Mouse (Mus musculus) kidney, postnatal 10 days (tissue): Measurements from ENCODE around the gene Slc35e2.
"Not testable (repeated sequence)": the region's sequence is repeated elsewhere in the genome, so short reads cannot be mapped to it uniquely, and the experiment has no call there.

Experiments
- DNase-seq: peaks from one replicate; pipeline ENCODE4 v3.0.0; 2021; ENCODE audit warnings: mixed read lengths

The Slc35e2 gene

DNA sequence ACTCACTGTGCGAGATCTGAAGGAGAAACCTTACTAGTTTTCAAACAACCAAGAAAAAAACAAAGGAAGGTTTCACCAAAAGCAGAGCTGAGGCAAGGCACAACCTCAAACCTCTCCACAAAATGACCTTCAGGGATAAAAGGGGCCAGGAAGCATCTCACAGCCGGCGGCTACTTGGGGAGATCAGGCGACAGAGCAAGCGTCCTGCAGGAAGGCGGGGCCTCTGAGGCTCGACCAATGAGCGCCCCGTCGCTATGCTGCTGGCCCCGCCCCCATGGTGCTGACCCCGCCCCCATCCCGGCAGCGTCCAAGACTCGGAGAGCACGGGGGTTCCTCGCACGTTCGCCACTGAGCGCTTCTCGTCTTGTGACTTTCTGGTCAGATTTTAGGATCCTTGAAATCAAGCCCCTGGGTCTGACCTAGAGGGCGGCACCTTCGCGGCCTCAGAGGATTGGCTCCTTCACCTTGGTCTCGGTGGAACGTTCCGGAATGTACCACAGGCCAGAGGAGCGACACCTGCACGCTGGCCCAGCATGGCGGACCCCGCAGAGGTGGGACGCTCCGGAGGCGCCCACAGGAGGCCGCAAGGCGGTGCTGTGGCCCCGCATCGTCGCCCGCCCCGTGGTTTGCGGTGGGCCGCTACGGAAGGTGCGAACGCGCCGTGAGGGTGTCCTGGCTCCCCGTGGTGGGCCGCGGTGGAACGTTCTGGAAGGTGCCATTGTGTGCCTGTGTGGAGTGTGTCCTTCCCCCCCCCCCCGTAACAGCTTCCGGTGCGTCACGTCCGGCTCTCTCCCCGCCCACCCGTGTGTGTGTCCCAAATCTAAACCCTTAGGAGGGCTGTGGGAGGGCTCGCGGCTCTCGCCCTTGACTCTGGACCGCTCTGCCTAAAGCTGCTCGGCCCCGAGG is at the start of gene Slc35e2:
Gene Slc35e2, plus strand, starts transcription at position 326 of the 906 bp plus-strand sequence.
- DNase-seq, result peak; percentile 99

DNA sequence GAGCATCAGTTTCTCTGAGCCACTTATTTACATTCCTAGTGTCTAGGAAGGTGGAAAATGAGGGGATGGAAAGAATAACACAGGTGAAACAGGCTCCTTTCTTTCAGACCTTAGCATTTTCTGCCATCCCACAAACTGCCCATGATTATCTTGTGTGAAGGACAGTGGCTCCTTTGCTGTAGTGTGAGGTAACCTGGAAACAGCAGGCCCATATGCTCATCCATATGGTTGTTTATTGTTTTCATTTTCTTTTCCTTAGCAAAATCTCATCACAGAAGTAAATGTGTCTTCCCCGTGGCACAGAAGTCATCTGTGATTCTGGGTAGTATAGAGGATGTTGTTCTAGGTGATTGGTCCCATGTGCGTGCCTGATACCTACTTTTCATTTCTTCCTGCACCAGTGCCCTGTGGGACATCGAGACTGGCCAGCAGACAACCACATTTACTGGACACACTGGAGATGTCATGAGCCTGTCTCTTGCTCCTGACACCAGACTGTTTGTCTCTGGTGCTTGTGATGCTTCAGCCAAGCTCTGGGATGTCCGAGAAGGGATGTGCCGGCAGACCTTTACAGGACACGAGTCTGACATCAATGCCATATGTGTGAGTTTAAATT is 48.2 kb upstream of the Slc35e2 start:
- DNase-seq, result no peak

DNA sequence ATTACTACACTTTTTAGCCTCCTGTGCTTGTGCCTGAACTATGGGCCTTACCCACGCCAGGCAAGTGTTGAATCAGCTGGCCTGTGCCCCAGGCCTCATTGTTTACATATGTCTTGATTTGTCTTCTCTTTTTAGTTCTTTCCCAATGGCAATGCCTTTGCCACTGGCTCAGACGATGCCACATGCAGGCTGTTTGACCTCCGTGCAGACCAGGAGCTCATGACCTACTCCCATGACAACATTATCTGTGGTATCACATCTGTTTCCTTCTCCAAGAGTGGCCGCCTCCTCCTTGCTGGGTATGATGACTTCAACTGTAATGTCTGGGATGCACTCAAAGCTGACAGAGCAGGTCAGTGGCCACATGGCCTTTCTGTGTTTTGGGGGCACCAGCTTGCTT is 46.3 kb upstream of the Slc35e2 start:
- no peak for DNase-seq

DNA sequence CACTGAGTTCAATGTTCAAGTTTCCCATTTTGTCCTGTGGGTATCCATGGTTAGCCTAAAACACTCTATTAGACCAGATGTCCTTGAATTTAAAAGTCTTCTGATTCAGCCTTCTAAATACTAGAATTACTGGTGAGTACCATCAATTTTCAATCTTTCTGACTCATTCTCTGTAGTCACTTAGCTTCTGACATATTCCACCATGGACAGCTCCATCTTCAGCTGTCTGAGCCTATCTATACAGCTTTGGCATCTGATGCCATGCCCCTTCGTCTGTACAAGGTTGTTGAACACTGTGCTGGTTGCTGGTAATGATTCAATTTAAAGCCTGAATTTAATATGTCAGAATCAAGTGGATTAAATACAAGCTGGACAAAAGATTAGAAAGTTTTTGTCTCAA is 45.8 kb upstream of the Slc35e2 start:
- DNase-seq, result no peak

DNA sequence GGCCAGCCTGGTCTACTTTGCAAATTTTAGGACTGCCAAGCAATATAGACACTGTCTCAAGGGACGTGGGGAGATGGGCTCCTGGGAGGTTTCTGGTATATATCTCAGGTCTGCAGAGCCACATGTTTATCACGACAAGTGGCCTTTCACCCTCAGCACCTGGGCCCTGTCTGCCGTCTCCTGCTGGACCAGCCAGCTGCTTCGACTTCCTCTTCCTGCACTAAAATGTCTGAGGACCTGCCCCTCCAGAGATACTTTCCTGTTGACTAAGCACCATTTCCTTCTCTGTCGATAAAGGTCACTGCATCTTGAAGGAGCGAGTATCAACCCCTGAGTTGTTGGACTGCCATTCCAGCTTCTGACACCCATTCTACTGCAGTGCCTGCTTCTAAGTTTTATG is 41.8 kb upstream of the Slc35e2 start:
- DNase-seq, result peak; percentile 39

DNA sequence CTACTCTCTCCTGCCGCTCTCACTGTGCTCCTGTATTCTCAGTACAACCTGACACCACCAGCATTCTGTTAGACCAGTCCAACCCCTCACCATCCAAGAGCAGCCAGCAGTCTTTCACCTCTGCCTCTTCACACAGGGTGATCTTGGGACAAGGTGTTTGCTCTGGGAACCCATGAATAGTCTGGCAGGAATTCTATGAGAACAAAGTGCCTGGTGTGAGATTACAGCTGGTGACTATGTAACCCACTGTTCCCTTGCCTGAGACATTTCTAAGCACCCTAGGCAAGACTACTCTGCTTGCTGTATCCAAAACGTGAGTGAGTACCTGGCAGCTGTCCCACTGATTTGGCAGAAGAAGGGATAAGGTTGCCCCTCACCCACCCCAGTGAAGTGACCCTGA is 40.3 kb upstream of the Slc35e2 start:
- no peak for DNase-seq

DNA sequence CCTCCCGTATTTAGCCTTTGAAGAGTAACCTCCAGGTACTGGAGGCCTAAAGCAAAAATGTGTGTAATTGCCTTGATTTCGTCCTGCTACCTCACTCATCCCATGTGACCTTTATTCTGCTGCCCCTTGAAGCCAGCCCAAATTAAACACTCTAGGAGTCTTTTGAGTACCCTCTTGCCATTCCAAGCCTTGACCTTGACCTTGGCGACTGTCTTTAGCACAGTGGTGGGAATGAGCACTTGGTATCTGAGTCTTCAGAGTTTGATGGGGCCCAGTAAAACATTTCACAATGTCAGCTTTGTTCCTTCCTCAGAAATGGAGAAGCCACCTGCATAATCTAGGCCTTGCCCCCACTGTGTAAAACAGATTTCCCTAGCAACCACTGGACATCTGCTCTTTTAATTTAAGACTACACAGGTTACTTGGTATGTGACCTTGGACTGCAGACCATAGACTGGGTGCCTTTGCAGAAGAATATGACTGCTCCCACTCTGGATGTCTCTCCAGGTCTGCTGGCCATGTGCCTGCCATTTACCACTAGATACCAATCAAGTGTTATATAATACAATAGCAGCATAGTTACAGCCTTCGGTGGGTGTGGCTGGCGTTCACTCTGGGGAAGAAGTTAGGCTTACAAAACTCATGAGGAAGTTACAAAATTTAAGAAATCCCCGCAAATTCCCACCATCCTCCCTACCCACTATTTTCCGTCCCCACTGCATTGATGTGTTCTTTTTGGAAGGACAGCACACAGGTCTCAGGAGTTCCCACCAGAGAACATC is 39.4 kb upstream of the Slc35e2 start, which contains the start of gene Nadk:
Gene Nadk, plus strand, starts transcription at position 718 of the 782 bp plus-strand sequence.
- DNase-seq, result no peak

DNA sequence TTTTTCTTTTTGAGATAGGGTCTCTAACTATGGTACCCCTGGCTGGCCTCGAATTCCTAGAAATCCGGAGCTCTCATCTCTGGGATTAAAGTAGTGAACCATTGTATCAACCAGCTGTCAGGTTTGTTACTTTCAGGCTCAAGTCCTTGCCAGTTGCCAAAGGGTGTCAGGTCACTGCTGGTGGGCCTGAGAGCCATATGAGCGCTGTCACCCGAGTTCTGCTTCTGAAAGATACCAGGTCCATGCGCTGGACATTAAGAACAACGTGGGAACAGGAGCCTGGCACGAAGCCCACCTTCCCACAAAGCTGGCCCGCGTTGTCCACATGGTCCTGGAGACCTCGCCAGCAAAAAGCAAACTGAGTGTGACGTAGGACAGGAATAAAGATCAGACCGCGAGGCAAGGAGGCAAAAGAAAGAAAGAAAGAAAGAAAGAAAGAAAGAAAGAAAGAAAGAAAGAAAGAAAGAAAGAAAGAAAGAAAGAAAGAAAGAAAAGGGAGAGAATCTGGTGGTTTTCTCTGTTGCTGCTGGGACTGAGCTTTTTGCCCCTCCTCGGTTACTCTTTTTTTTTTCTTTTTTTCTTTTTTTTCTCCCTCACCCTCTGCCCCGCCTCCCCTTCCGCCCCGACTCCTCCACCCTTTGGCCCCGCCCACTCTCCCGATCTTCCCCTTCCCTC is 38.4 kb upstream of the Slc35e2 start:
- peak; percentile 82 for DNase-seq

DNA sequence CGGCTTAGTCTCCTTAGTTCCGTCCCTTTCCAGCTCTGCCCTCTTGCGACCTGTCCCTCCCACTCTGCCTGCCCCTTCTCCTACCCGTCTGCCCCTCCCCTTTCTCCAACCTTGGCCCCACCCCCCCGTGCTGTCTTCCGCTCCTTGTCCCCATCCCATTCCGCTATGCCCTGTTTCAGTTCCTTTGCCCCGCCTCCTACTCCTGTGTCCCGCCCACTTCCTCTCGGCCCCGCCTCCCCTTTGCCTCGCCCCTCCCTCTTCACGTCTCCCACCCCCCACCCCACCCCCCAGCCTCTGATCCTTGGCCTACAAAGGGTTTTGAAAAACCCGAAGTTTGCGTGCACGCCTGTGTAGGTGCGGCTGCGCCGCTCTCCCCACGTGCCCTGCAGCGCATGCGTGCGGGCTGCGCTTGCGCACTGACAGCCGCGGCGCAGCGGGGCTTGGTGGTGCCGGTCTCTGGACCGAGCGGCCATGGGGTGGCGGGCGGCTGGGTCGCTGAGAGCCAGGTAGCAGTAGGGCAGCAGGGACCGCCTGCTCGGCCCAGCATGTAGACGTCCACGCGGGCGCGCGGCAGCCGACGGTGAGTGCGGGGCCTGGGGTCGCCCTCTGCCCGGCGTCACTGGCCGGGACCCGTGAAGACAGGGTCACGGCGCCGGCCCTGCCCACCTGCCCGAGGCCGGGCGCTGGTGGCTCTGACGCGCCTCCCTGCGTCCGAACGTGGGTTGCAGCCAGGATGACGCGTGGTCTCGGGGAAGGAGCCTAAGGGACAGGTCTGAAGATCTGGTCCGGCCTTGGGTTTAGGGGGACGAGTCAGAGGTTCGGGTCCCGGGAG is 37.6 kb upstream of the Slc35e2 start:
- DNase-seq, result peak; percentile 98

DNA sequence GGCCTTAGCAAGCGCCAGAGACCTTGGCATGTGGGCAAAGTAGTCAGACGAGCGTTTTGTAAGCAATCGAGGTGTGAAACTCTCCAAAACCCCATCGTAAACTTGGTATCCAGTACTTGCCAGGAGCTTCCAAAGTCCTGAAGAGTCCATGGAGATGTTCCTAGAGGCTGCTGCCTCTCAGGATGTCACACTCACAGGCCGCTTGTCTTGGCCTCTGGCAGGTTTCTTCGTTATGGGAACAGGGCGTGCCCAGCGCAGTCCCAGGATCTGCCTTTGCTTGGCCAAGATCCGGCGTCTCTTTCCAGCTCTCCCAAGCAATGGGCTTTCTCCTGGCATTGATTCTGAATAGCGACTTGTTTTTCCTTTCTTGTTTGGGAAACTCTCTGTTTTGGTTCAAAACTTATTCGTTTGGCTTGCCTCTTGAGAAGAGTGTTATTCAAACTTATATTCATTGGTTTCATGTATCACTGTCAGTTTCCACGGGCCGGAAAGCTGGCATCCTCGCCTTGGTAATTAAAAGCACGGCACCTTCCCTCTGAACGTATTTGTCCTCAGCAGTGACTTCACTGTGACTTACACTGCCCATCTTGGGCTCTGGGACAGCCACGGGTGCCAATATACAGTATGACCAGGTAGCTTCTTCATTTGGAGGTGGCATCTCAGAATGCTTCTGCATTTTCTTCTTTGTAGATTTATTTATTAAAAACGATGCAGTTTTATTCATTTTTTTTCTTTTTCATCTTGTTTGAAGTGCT is 36.7 kb upstream of the Slc35e2 start:
- DNase-seq, result peak; percentile 43

DNA sequence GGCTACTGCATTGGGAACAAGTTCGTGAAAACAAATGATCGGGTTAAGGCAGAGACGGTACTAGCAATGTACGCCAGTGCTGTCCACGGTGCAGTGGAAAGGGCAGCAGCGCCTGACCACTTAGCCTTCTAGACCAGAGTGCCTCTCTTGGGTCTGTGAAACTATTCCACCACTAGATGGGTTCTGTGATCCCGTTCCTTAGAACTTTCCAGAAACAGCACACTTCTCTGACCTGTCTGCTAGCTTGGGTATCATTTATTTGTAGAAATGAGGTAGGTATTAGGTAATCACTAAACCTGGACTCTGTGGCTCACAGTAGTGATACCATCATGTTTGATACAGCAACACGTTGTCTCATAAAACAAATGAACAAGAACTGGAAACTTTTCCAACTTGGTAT is 34.7 kb upstream of the Slc35e2 start:
- DNase-seq, result no peak

DNA sequence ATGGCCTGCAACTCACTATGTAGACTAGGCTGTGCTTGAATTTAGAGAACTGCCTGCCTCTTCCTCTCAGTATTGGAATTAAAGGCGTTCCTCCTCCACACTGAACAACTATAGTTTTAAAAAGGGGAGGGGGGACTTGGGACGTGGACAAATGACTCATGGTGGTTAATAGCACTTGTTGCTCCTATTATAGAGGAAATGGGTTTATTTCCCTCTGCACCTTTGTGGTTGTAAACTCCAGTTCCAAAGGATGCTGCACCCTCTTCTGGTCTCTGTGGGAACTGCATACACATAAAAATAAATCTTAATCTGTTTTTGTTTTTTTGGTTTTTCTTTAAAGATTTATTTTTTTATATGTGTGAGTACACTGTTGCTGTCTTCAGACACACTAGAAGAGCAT is 33.0 kb upstream of the Slc35e2 start:
- no peak for DNase-seq

DNA sequence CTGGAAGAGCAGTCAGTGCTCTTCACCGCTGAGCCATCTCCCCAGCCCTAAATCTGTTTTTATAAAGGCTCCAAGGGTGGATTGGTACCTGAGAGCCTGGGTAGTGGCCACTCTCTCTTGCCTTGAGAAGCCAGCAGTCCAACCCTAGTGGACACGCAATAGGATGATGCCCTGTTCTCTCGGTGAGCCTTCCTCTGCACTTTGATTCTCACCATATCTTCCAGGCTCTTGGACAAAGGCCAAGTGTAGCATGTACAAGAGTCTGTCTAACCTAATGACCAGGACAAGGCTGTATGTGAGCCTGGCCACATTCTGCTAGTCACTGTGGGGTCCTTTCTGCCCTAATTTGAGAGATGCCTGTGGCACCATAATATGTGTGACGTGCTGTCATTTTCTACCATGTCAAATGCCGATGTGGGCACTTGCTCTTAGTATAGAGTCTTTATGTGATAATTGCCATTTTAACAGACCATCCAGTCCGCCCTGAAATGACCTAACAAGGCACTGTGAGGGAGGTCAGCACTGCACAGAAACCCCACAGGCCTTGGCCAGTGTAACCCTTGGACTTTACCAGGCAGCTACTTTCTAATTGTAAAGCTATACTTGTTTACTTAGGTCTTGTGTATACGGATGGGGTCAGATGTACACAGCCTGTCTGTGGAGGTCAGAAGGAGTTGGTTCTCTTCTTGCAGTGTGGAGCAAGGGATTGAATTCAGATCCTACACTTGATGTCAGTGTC is 32.4 kb upstream of the Slc35e2 start:
- no peak for DNase-seq

DNA sequence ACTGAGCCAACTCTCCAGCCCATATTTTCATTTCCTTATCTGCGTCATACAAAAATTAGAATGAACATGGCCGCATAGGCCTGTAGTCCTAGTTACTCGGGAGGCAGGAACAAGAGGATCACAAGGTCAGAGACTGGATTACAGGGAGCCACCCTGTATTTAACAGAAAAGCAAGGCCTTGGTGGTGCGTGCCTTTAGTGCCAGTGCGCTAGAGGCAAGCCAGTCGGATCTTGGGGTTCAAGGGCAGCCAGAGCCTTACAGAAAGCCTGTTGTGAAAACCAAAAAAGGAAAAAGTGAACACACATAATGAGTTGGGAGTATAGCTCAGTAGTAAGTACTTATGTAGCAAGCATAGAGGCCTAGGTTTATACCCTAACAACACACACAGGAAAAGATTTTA is 31.4 kb upstream of the Slc35e2 start:
- no peak for DNase-seq

DNA sequence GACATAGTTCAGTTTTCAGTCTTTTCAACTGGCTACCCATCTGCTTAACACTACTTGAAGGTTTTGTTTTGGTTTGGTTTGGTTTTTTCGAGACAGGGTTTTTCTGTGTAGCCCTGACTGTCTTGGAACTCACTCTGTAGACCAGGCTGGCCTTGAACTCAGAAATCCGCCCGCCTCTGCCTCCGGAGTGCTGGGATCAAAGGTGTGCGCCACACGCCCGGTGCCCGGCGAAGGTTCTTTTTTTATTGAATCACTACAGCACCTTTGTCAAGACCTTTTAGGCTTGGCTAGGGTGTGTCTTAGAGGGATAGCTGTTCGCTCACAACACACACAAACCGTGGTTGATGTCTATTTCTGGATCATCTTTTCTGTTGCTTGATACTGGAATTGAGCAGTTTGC is 30.9 kb upstream of the Slc35e2 start:
- DNase-seq, result not testable (repeated sequence)

DNA sequence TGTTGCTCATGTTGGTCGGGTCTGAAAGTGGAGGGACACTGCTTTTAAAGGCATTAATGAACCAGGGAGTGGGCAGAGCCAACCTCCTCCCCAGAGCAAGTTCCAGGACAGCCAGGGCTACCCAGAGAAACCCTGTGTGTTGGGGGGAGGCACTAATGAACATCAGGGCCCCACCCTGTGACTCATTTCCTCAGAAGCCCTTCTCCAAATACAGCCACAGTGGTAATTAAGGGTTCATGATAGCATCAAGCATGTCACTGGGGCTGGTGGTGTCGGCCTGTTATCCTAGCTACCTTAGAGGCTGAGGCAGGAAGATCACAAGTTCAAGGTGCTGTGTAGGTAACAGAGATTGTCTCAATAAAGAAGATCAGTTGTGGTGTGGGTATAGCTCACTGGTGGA is 29.8 kb upstream of the Slc35e2 start:
- DNase-seq, result no peak

DNA sequence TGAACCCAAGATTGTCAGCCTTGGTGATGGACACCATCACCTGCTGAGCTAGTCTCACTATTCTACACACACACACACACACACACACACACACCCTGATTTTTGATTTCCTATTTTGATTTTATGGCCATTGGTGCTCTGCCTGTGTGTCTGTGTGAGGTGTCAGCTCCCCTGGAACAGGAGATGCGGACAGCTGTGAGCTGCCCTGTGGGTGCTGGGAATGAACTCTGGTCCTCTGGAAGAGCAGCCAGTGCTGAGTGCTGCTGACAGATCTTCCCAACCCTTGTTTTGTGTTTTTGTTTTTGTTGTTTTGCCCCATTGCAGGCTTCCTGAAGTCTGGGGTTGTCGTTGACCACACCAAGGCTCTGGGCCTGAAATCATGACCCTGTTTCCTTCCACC is 28.1 kb upstream of the Slc35e2 start:
- no peak for DNase-seq

DNA sequence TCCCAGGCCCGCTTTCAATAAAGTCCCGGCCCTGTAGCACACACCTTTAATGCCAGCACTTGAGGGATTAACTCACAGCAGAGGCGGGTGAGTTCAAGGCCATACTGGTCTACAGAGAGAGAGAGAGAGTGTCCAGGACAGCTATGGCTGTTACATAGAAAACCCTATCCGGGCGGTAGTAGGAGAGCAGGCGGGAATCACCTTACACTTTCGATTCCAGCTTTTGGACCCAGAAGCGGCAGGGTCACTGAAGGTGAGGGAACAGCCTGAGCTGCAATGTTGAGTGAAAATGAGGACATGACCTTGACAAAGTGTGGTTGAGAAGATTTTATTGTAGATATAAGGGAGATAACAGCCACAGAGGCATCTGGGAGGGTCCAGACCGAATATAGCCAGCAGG is 27.3 kb upstream of the Slc35e2 start:
- no peak for DNase-seq

DNA sequence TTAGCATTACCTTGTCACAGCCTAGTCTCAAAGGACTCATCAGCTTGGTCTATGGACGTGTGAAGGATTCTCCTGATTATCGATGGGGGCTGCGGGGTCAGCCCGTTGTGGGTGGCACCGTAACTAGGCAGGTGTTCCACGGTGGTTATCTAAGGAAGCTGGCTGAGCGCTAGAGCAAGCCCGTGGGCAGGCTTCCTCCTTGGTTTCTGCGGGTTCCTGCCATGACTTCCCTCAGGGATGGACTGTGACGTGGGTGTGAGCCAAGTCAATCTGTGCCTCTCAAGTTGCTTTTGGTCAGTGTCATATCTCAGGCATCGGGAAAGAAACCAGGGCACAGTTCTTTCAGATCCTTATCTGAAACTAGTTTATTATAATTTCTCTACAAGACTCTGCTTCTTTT is 26.3 kb upstream of the Slc35e2 start:
- DNase-seq, result no peak

DNA sequence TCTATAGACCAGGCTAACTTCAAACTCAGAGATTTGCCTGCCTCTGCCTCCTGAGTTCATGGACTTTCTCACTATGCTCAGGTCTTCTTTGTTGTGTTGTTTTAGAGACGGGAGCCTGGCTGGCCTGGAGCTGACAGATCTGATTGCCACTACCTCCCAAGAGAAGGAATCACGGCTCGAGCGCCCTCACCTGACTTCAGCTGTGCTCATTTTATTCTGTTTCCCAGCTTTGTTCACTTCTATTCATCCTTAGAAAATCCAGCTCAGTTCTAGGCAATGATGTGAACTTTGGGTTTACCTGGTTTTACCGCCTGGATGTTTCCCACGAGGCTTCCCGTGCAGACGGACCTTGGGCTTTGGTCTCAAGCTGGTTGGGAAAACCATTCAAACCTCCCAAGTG is 25.7 kb upstream of the Slc35e2 start:
- DNase-seq, result no peak

DNA sequence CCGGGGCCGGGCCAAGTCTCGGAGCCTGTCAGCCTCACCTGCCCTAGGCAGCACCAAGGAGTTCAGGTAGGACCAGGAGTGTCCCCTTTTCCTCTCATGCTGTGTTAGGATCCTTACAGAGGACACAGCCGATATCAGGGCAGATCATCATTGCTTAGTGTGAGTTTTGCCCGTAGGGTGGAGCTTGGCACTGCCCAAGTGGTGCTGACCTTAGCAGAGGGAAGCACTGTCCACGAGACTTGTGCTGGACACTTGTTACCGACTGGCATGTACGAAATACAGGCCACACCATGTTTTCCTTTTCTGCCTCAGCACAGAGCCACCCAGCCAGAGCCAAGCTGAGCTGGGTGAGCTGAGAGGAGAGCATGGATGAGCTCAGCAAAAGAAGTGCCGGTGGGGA is 24.1 kb upstream of the Slc35e2 start:
- no peak for DNase-seq
